Mouse (Mus musculus) kidney, postnatal 0 days (tissue): ENCODE results near the gene Rnase2b. TPM values are rescaled to one million over a fixed set of nuclear protein-coding genes. Genes with fewer than 3 reads are reported as not detected.

Experiments
- ATAC-seq: fragments of 200-750 bp; cut with Nextera tagmentation; replicated peaks from 2 replicates; pipeline ENCODE4 v1.8.0; 2017; ENCODE audit warnings: low read depth, moderate number of reproducible peaks, moderate TSS enrichment, moderate library complexity; ENCODE audit not compliant: low FRiP score
- DNase-seq: peaks from one replicate; pipeline ENCODE4 v3.0.0-alpha.2; 2016; ENCODE audit warnings: low spot score
- H3K27ac ChIP-seq: fragments of 300-500 bp; sonication (generic); 2 replicates; pipeline ENCODE4 v1.5.1; 2014; ENCODE audit warnings: mild to moderate bottlenecking
- H3K27me3 ChIP-seq: fragments of 300-500 bp; sonication (generic); 2 replicates; pipeline ENCODE4 v1.6.1; 2014; ENCODE audit warnings: low read length, mixed read lengths; ENCODE audit not compliant: insufficient read depth
- H3K36me3 ChIP-seq: fragments of 300-500 bp; sonication (generic); 2 replicates; pipeline ENCODE4 v1.6.1; 2014; ENCODE audit warnings: low read length, mixed read lengths; ENCODE audit not compliant: insufficient read depth
- H3K4me1 ChIP-seq: fragments of 300-500 bp; sonication (generic); replicated peaks from 2 replicates; pipeline ENCODE4 v1.6.1; 2014; ENCODE audit warnings: antibody characterized with exemption, low read length, mixed read lengths; ENCODE audit not compliant: insufficient read depth
- H3K4me2 ChIP-seq: fragments of 300-500 bp; sonication (generic); 2 replicates; pipeline ENCODE4 v1.6.1; 2014; ENCODE audit warnings: mild to moderate bottlenecking, low read length, moderate library complexity, mixed read lengths
- H3K4me3 ChIP-seq: fragments of 300-500 bp; sonication (generic); replicated peaks from 2 replicates; pipeline ENCODE4 v1.5.1; 2014; ENCODE audit warnings: low read depth, low read length
- H3K9ac ChIP-seq: fragments of 300-500 bp; sonication (generic); 2 replicates; pipeline ENCODE4 v1.6.1; 2014; ENCODE audit warnings: low read depth, low read length
- H3K9me3 ChIP-seq: fragments of 300-500 bp; sonication (generic); replicated peaks from 2 replicates; pipeline ENCODE4 v1.6.1; 2016; ENCODE audit warnings: low read length, inconsistent platforms, mixed read lengths
- CTCF ChIP-seq: IDR thresholded peaks from 2 replicates; pipeline ENCODE4 v1.5.1; 2016; ENCODE audit warnings: antibody characterized with exemption, low read depth, mild to moderate bottlenecking, moderate library complexity
- WGBS: fragments of 180-500 bp; shearing (Covaris S2); extraction: QIAGEN DNeasy Blood & Tissue Kit; methylation state at CpG from one replicate; pipeline ENCODE4 v1.1.7; 2014; 5-methylcytosine and 5-hydroxymethylcytosine counted together
- polyA plus RNA-seq: library from polyadenylated mRNA; unstranded; fragments of >200 nt; fragmentation: Nextera tagmentation; extraction: Ambion mirVana; gene quantifications from 2 replicates; pipeline ENCODE4 v1.2.1, GENCODE M21; 2015

The Rnase2b gene
- polyA plus RNA-seq, 1 experiment from 2014 or later, result not detected

GRCm38 (mm10) chr14:51199098-51200023 lies 37.3 kb downstream of the Rnase2b start, which contains the start of gene Ang2:
Gene Ang2, minus strand, starts transcription at chr14:51199148.
- WGBS, result 76% methylated on average over 5 of the region's 5 CpGs
- Histone ChIP-seq H3K4me3 (no peak within 1 kb of the TSS), H3K4me2 (no peak within 1 kb of the TSS), H3K36me3 (no peaks in the 10 kb centered on the region), H3K9me3 (no peaks in the 10 kb centered on the region), H3K9ac (no peak within 1 kb of the TSS), H3K27ac (no peak within 1 kb of the TSS), H3K27me3 (no peaks in the 10 kb centered on the region), H3K4me1 (no peaks in the 10 kb centered on the region)
- ATAC-seq, result no peak
- no peak for DNase-seq
- no peak for TF ChIP-seq CTCF

- no peak overlapping the region for H3K4me3 ChIP-seq
- WGBS, result 79% methylated on average over 2 of the region's 2 CpGs
- H3K9ac ChIP-seq, result no peak overlapping the region
These were observed 38.0 kb downstream of the Rnase2b start for GRCm38 (mm10) chr14:51200054-51200453.

GRCm38 (mm10) chr14:51200466-51200865 lies 38.4 kb downstream of the Rnase2b start:
- no peak for TF ChIP-seq CTCF
- H3K9me3 ChIP-seq, result no peaks in the 10 kb centered on the region
- H3K4me1 ChIP-seq, result no peaks in the 10 kb centered on the region
- WGBS, result 89% methylated on average over 2 of the region's 2 CpGs
- H3K4me2 ChIP-seq, result no peak overlapping the region
- DNase-seq, result no peak
- no peaks in the 10 kb centered on the region for H3K27me3 ChIP-seq
- H3K27ac ChIP-seq, result no peak overlapping the region
- H3K9ac ChIP-seq, result no peak overlapping the region
- no peak overlapping the region for H3K4me3 ChIP-seq
- ATAC-seq, result no peak
- no peaks in the 10 kb centered on the region for H3K36me3 ChIP-seq

More at GRCm38 (mm10) chr14:51200054-51200453, 38.0 kb downstream of the Rnase2b start:
- no peaks in the 10 kb centered on the region for H3K27me3 ChIP-seq
- DNase-seq (no peak), ATAC-seq (no peak)
- no peaks in the 10 kb centered on the region for H3K9me3 ChIP-seq
- H3K4me2 ChIP-seq, result no peak overlapping the region
- no peak for TF ChIP-seq CTCF
- H3K36me3 ChIP-seq, result no peaks in the 10 kb centered on the region
- no peak overlapping the region for H3K27ac ChIP-seq
- no peaks in the 10 kb centered on the region for H3K4me1 ChIP-seq

GRCm38 (mm10) chr14:51203115-51203514 lies 41.1 kb downstream of the Rnase2b start, which contains the start of gene Ear14:
Gene Ear14, plus strand, starts transcription at chr14:51203391.
- 83% methylated on average over 2 of the region's 2 CpGs for WGBS
- Histone ChIP-seq H3K27me3 (no peaks in the 10 kb centered on the region), H3K27ac (no peak within 1 kb of the TSS), H3K9ac (no peak within 1 kb of the TSS), H3K4me2 (no peak within 1 kb of the TSS), H3K4me1 (no peaks in the 10 kb centered on the region), H3K36me3 (no peaks in the 10 kb centered on the region), H3K9me3 (no peaks in the 10 kb centered on the region), H3K4me3 (no peak within 1 kb of the TSS)
- no peak for TF ChIP-seq CTCF
- ATAC-seq, result no peak
- DNase-seq, result no peak

Other genes with a start within 250 kb of the Rnase2b start
- gene Osgep, start 237.4 kb upstream of the Rnase2b start, polyA plus RNA-seq, result 122 and 138 TPM in 2 replicates
- gene Apex1, start 237.3 kb upstream of the Rnase2b start, polyA plus RNA-seq, result 211 and 212 TPM in 2 replicates
- gene Pip4p1, start 231.4 kb upstream of the Rnase2b start, polyA plus RNA-seq, result 49.5 and 52.6 TPM in 2 replicates
- gene Pnp, start 231.2 kb upstream of the Rnase2b start, polyA plus RNA-seq, result 78.5 and 81.0 TPM in 2 replicates
- not detected in 2 replicates for gene Gm49342, start 217.7 kb upstream of the Rnase2b start, polyA plus RNA-seq
- 0.79 and 1.1 TPM in 2 replicates for gene Pnp2, start 206.3 kb upstream of the Rnase2b start, polyA plus RNA-seq
- 0.08 and 0.11 TPM in 2 replicates for gene Rnase10, start 154.5 kb upstream of the Rnase2b start, polyA plus RNA-seq
- gene Rnase9, start 120.4 kb upstream of the Rnase2b start, polyA plus RNA-seq, result 0.11 TPM in 1 of 2 replicates, not detected in the other
- gene Rnase11, start 112.1 kb upstream of the Rnase2b start, polyA plus RNA-seq, result 0.27 TPM in 1 of 2 replicates, not detected in the other
- 10.3 and 11.1 TPM in 2 replicates for gene Rnase12, start 104.6 kb upstream of the Rnase2b start, polyA plus RNA-seq
- gene Olfr750, start 87.8 kb upstream of the Rnase2b start, polyA plus RNA-seq, result not detected in 2 replicates
- gene Rnase4, start 71.2 kb upstream of the Rnase2b start, polyA plus RNA-seq, result 41.4 and 48.2 TPM in 2 replicates
- gene Ang, start 71.1 kb upstream of the Rnase2b start, polyA plus RNA-seq, result 6.7 and 7.5 TPM in 2 replicates
- 2.0 and 2.8 TPM in 2 replicates for gene Eddm3b, start 47.8 kb upstream of the Rnase2b start, polyA plus RNA-seq
- 0.83 and 1.4 TPM in 2 replicates for gene Rnase6, start 38.4 kb upstream of the Rnase2b start, polyA plus RNA-seq
- 0.51 and 1.0 TPM in 2 replicates for gene Rnase1, start 15.5 kb upstream of the Rnase2b start, polyA plus RNA-seq
- not detected in 2 replicates for gene Ang2, start 36.9 kb downstream of the Rnase2b start, polyA plus RNA-seq
- gene Ear14, start 41.1 kb downstream of the Rnase2b start, polyA plus RNA-seq, result not detected in 2 replicates
- not detected in 2 replicates for gene Rnase2a, start 93.9 kb downstream of the Rnase2b start, polyA plus RNA-seq
- gene Gm7247, start 199.5 kb downstream of the Rnase2b start, polyA plus RNA-seq, result not detected in 2 replicates
- not detected in 2 replicates for gene Vmn2r88, start 248.6 kb downstream of the Rnase2b start, polyA plus RNA-seq